Mouse (Mus musculus): ENCODE data around the gene C1qtnf5. TPM values are rescaled to one million over a fixed set of nuclear protein-coding genes. Genes with fewer than 3 reads are reported as not detected.

Gene C1qtnf5
- polyA plus RNA-seq, 1 experiment from 2014 or later, result 0.73 TPM

DNA sequence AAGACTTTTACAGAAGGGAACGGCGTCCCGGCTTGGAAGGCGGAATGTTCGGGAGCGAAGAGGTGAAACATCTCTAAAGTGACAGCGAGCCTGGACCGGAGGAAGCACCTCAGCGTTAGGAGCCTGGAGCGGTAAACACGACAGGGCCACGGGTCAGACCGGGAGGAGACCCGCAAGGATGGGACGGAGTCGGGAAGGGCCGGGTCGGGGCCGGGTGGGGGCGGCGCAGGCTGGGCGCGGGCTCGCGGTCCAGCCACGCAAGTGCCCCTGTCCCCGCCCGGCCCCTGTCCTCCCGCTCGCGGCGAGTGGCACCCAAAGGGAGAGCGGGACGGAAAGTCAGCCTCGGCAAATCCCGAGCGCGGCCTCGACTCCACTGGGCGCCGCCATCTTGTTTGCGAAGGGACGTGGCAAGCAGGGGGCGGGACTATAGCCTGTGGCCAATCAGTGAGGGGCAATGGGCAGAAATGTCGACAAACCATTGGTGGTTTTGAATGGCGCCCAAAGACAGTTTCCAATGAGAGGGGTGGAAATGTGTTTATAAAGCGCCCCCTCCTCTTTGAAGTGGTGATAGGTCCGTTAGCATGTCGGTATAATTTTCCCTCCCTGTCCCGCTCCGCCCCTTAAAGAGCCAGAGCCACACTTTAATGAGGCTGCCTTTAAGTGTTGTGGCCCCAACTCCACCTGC, 6.2 kb downstream of the C1qtnf5 start, which contains the start of the genes Gm49380 and Rnf26:
Gm49380 (minus strand) TSS at position 396 of the 685 bp plus-strand sequence.
Rnf26 (minus strand) TSS at position 413 of the 685 bp plus-strand sequence.
- peak within 1 kb of the TSS; percentile 80 for H3K4me3 ChIP-seq (replicated peaks)
- H3K9me3 ChIP-seq, result no peaks in the 10 kb centered on the region
- peaks cover 10% of the 10 kb centered on the region; the same call in 1 of the 2 replicates for H3K36me3 ChIP-seq (replicated peaks)
- WGBS, result under 1% methylated on average over 42 of the region's 51 CpGs
- H3K27ac ChIP-seq, result 0 out of 2 replicates have a peak within 1 kb of the TSS, but pooled peaks have one; percentile 59
- H3K9ac ChIP-seq, result peak within 1 kb of the TSS; percentile 80
- peak within 1 kb of the TSS; percentile 59 for H3K4me2 ChIP-seq
- no peaks in the 10 kb centered on the region for H3K27me3 ChIP-seq
- ATAC-seq (ENCODE audit: low FRiP score), result peak; percentile 96
- peaks cover 32% of the 10 kb centered on the region for H3K4me1 ChIP-seq

DNA sequence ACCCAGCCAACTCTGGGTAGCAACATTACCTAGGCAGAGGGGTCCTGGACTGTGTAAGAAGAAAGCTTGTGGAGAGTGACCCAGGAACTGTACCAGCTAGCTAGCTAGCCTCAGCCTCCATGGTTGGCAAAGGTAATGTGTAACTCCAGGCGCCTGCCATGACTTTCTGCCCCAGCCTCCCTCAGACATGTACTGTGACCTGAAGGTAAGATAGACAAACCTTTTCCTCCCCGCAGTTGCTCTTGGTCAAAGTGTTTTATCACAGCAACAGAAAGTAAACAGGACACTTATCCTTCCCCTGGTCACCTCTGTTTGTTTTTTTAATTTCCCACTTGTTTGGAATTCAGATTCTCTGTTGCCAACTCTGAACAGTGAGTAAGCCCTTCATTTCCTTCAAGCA, 7.4 kb downstream of the C1qtnf5 start:
- Histone ChIP-seq H3K4me3 (replicated peaks) (no peak overlapping the region), H3K4me2 (no peak overlapping the region), H3K4me1 (peaks cover 20% of the 10 kb centered on the region), H3K27ac (no peak overlapping the region), H3K27me3 (no peaks in the 10 kb centered on the region), H3K36me3 (replicated peaks) (peaks cover 4% of the 10 kb centered on the region; the same call in 1 of the 2 replicates), H3K9me3 (no peaks in the 10 kb centered on the region), H3K9ac (no peak overlapping the region)
- 91% methylated on average over 2 of the region's 2 CpGs for WGBS
- ATAC-seq (ENCODE audit: low FRiP score), result no peak

DNA sequence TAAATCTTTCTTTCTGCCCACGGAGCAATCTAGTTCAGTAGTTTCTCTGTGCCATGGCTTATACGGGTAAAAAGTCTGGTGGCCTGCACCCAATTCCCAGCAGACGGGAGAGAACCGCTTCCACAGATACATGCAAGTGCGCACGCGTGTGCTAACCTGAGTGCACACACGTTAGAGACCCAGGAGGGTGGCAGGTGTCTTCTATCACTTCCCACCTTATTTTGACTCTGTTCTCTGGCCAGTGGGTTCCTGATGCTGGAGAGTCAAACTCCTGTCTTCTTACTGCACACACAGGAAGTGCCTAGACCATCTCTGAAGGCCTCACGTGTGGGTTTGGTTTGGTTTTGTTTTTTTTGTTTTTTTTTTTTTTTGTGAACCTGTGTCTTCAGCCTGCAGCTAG, 8.6 kb downstream of the C1qtnf5 start:
- WGBS, result 95% methylated on average over 9 of the region's 9 CpGs
- Histone ChIP-seq H3K4me3 (replicated peaks) (no peak overlapping the region), H3K9me3 (no peaks in the 10 kb centered on the region), H3K9ac (no peak overlapping the region), H3K4me2 (no peak overlapping the region), H3K36me3 (replicated peaks) (no peaks in the 10 kb centered on the region), H3K27me3 (no peaks in the 10 kb centered on the region), H3K4me1 (peaks cover 9% of the 10 kb centered on the region), H3K27ac (no peak overlapping the region)
- no peak for ATAC-seq (ENCODE audit: low FRiP score)

GRCm38 (mm10) chr9:44116182-44116581, 9.1 kb downstream of the C1qtnf5 start:
- no peak for ATAC-seq (ENCODE audit: low FRiP score)
- H3K4me2 ChIP-seq, result no peak overlapping the region
- H3K27me3 ChIP-seq, result no peaks in the 10 kb centered on the region
- H3K27ac ChIP-seq, result no peak overlapping the region
- no peak overlapping the region for H3K4me3 ChIP-seq (replicated peaks)
- 88% methylated on average over 4 of the region's 4 CpGs for WGBS
- H3K9ac ChIP-seq, result no peak overlapping the region
- no peaks in the 10 kb centered on the region for H3K9me3 ChIP-seq
- peaks cover 7% of the 10 kb centered on the region for H3K4me1 ChIP-seq
- H3K36me3 ChIP-seq (replicated peaks), result no peaks in the 10 kb centered on the region

DNA sequence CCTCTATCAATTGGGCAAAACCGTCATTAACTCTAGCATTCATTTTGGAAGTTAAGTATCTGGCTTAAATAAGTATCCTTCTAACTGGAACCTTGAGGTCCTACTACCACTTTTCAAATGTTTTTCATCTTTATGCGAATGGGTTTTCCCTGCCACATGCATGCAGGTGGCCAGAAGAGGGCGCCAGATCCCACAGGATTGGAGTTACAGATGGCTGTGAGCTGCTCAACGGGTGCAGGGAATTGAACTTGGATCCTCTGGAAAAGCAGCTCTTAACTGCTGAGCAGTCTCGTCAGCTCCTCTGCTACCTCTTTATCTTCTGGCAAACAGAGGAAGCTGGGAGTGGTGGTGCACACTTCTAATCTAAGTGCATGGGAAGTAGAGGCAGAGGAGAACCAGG, 12.0 kb downstream of the C1qtnf5 start:
- Histone ChIP-seq H3K4me2 (no peak overlapping the region), H3K9me3 (no peaks in the 10 kb centered on the region), H3K27me3 (no peaks in the 10 kb centered on the region), H3K36me3 (replicated peaks) (no peaks in the 10 kb centered on the region), H3K4me1 (no peaks in the 10 kb centered on the region), H3K27ac (no peak overlapping the region), H3K4me3 (replicated peaks) (no peak overlapping the region), H3K9ac (no peak overlapping the region)
- ATAC-seq (ENCODE audit: low FRiP score), result no peak
- WGBS, result 48% methylated on average over 5 of the region's 5 CpGs

- no peaks in the 10 kb centered on the region for H3K4me1 ChIP-seq
- H3K27me3 ChIP-seq, result no peaks in the 10 kb centered on the region
- ATAC-seq (ENCODE audit: low FRiP score), result no peak
- no peak overlapping the region for H3K4me3 ChIP-seq (replicated peaks)
- no peak overlapping the region for H3K4me2 ChIP-seq
- WGBS, result 87% methylated on average over 8 of the region's 8 CpGs
- H3K36me3 ChIP-seq (replicated peaks), result no peaks in the 10 kb centered on the region
- H3K27ac ChIP-seq, result no peak overlapping the region
- H3K9me3 ChIP-seq, result no peaks in the 10 kb centered on the region
- no peak overlapping the region for H3K9ac ChIP-seq
Measured at GRCm38 (mm10) chr9:44119948-44120465, 13.0 kb downstream of the C1qtnf5 start.

GRCm38 (mm10) chr9:44124317-44124716, 17.3 kb downstream of the C1qtnf5 start:
- peaks cover 11% of the 10 kb centered on the region for H3K4me1 ChIP-seq
- H3K36me3 ChIP-seq (replicated peaks), result no peaks in the 10 kb centered on the region
- no peak for ATAC-seq (ENCODE audit: low FRiP score)
- H3K9me3 ChIP-seq, result no peaks in the 10 kb centered on the region
- no peak overlapping the region for H3K4me3 ChIP-seq (replicated peaks)
- no peak overlapping the region for H3K27ac ChIP-seq
- no peak overlapping the region for H3K4me2 ChIP-seq
- WGBS, result 71% methylated on average over 6 of the region's 6 CpGs
- no peak overlapping the region for H3K9ac ChIP-seq
- 0 out of 2 replicates have a peak, but pooled peaks cover 5% of the 10 kb centered on the region for H3K27me3 ChIP-seq

GRCm38 (mm10) chr9:44125026-44125425, 18.0 kb downstream of the C1qtnf5 start:
- Histone ChIP-seq H3K9me3 (no peaks in the 10 kb centered on the region), H3K27me3 (0 out of 2 replicates have a peak, but pooled peaks cover 10% of the 10 kb centered on the region), H3K9ac (no peak overlapping the region), H3K27ac (no peak overlapping the region), H3K4me3 (replicated peaks) (no peak overlapping the region), H3K4me2 (no peak overlapping the region), H3K4me1 (peaks cover 18% of the 10 kb centered on the region), H3K36me3 (replicated peaks) (no peaks in the 10 kb centered on the region)
- 55% methylated on average over 5 of the region's 5 CpGs for WGBS
- ATAC-seq (ENCODE audit: low FRiP score), result no peak

GRCm38 (mm10) chr9:44125546-44126428, 18.7 kb downstream of the C1qtnf5 start:
- Histone ChIP-seq H3K9me3 (no peaks in the 10 kb centered on the region), H3K27ac (no peak overlapping the region), H3K4me2 (peak overlapping the region; percentile 24; the same call in 1 of the 2 replicates), H3K4me1 (peaks cover 26% of the 10 kb centered on the region), H3K36me3 (replicated peaks) (no peaks in the 10 kb centered on the region), H3K4me3 (replicated peaks) (no peak overlapping the region), H3K27me3 (peaks cover 14% of the 10 kb centered on the region; the same call in 1 of the 2 replicates), H3K9ac (no peak overlapping the region)
- WGBS, result 33% methylated on average over 18 of the region's 18 CpGs
- peak; percentile 70 for ATAC-seq (ENCODE audit: low FRiP score)

- no peak for ATAC-seq (ENCODE audit: low FRiP score)
- H3K4me2 ChIP-seq, result no peak overlapping the region
- WGBS, result 90% methylated on average over 3 of the region's 3 CpGs
- peaks cover 34% of the 10 kb centered on the region for H3K4me1 ChIP-seq
- H3K36me3 ChIP-seq (replicated peaks), result no peaks in the 10 kb centered on the region
- H3K4me3 ChIP-seq (replicated peaks), result no peak overlapping the region
- peaks cover 23% of the 10 kb centered on the region for H3K27me3 ChIP-seq
- H3K27ac ChIP-seq, result no peak overlapping the region
- H3K9me3 ChIP-seq, result no peaks in the 10 kb centered on the region
- H3K9ac ChIP-seq, result no peak overlapping the region
Measured at GRCm38 (mm10) chr9:44126746-44127145, 19.7 kb downstream of the C1qtnf5 start.

GRCm38 (mm10) chr9:44127351-44127801, 20.3 kb downstream of the C1qtnf5 start:
- H3K36me3 ChIP-seq (replicated peaks), result no peaks in the 10 kb centered on the region
- H3K4me2 ChIP-seq, result no peak overlapping the region
- peaks cover 34% of the 10 kb centered on the region for H3K4me1 ChIP-seq
- H3K27me3 ChIP-seq, result peaks cover 28% of the 10 kb centered on the region
- no peak overlapping the region for H3K4me3 ChIP-seq (replicated peaks)
- no peaks in the 10 kb centered on the region for H3K9me3 ChIP-seq
- H3K27ac ChIP-seq, result no peak overlapping the region
- H3K9ac ChIP-seq, result no peak overlapping the region
- 54% methylated on average over 3 of the region's 3 CpGs for WGBS
- ATAC-seq (ENCODE audit: low FRiP score), result no peak

GRCm38 (mm10) chr9:44129633-44130032, 22.6 kb downstream of the C1qtnf5 start:
- peaks cover 49% of the 10 kb centered on the region for H3K4me1 ChIP-seq
- WGBS, result 10% methylated on average over 9 of the region's 9 CpGs
- ATAC-seq (ENCODE audit: low FRiP score), result no peak

More at GRCm38 (mm10) chr9:44129633-44130032, 22.6 kb downstream of the C1qtnf5 start:
- peak overlapping the region; percentile 76 for H3K4me2 ChIP-seq
- peaks cover 51% of the 10 kb centered on the region for H3K27me3 ChIP-seq
- H3K27ac ChIP-seq, result 0 out of 2 replicates have a peak overlapping the region, but pooled peaks have one; percentile 56
- peak overlapping the region; percentile 54 for H3K9ac ChIP-seq
- H3K36me3 ChIP-seq (replicated peaks), result no peaks in the 10 kb centered on the region
- peak overlapping the region; percentile 38 for H3K4me3 ChIP-seq (replicated peaks)
- no peaks in the 10 kb centered on the region for H3K9me3 ChIP-seq
